Mouse (Mus musculus): ENCODE data around the gene Kifc3. TPM values are rescaled to one million over a fixed set of nuclear protein-coding genes. Genes with fewer than 3 reads are reported as not detected.

Kifc3 gene
- polyA plus RNA-seq, 1 experiment from 2014 or later, result 20.7 TPM

DNA sequence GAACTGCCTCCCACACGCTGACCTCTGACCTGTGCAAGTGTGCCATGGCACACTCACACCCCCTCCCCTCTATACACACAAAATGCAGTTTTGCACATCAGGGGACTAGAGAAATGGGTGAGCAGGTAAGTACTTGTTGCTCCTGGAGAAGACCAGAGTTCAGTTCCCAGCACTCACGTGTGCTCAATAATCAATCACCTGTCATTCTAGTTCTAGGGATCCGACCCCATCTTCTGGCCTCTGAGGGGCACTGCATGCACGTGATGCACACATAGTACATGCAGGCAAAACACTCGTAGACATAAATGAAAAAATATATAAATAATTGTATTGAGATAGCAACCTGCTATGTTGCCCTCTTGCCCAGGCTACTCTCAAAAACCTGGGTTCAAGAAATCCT is 55.8 kb downstream of the Kifc3 start:
- no peak overlapping the region for H3K9ac ChIP-seq
- H3K27me3 ChIP-seq (ENCODE audit: insufficient read depth, low read length), result no peaks in the 10 kb centered on the region
- TF ChIP-seq CTCF (IDR thresholded peaks at IDR 0.05; ENCODE audit: low read depth), result no peak
- DNase-seq, result no peak
- no peaks in the 10 kb centered on the region for H3K36me3 ChIP-seq (ENCODE audit: insufficient read depth)
- H3K27ac ChIP-seq (ENCODE audit: low read depth), result no peak overlapping the region
- peaks cover 11% of the 10 kb centered on the region for H3K4me1 ChIP-seq (ENCODE audit: insufficient read depth)
- no peak overlapping the region for H3K4me3 ChIP-seq (ENCODE audit: low read depth, low read length)
- ATAC-seq (ENCODE audit: insufficient read depth), result no peak
- H3K9me3 ChIP-seq (ENCODE audit: low read depth, low read length), result no peaks in the 10 kb centered on the region
- H3K4me2 ChIP-seq, result no peak overlapping the region
- WGBS, result 82% methylated on average over 5 of the region's 5 CpGs

DNA sequence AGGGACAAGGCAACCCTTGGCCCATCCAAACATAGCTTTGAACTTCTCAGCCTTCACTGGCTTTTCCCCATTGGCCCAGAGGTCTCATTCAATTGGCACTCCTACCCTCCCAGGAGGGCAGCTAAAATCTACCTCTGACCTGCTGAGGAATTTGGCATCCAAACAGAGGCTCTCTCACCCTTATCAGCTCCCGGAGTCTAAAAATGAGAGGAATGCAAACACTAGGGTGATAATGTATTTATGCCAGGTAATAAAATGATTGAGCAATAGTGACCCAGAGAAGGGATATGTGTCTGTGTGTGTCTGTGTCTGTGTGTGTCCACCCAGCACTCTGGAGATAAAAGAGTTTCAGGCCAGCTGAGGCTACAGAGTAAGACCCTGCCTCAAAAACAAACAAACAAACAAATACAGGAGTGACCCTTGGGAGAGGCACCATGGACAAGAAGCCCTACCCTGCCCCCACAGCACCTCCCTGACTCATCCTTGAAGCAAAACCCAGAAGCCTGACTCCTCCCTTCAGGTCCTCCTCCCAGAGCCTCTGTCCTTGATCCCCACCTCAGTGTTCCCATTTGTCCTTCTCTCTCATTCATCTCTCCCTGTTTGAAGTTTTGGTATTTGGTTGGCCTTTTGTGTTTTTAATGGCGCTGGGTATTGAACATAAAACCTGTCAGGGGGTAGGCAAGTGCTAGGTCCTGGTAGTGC is 56.4 kb downstream of the Kifc3 start:
- DNase-seq (peak; percentile 40), ATAC-seq (ENCODE audit: insufficient read depth) (no peak)
- H3K9me3 ChIP-seq (ENCODE audit: low read depth, low read length), result no peaks in the 10 kb centered on the region
- no peak overlapping the region for H3K4me3 ChIP-seq (ENCODE audit: low read depth, low read length)
- H3K27me3 ChIP-seq (ENCODE audit: insufficient read depth, low read length), result no peaks in the 10 kb centered on the region
- peaks cover 11% of the 10 kb centered on the region for H3K4me1 ChIP-seq (ENCODE audit: insufficient read depth)
- H3K36me3 ChIP-seq (ENCODE audit: insufficient read depth), result no peaks in the 10 kb centered on the region
- no peak for TF ChIP-seq CTCF (IDR thresholded peaks at IDR 0.05; ENCODE audit: low read depth)
- H3K4me2 ChIP-seq, result no peak overlapping the region
- H3K27ac ChIP-seq (ENCODE audit: low read depth), result no peak overlapping the region
- 48% methylated on average over 2 of the region's 2 CpGs for WGBS
- H3K9ac ChIP-seq, result no peak overlapping the region

DNA sequence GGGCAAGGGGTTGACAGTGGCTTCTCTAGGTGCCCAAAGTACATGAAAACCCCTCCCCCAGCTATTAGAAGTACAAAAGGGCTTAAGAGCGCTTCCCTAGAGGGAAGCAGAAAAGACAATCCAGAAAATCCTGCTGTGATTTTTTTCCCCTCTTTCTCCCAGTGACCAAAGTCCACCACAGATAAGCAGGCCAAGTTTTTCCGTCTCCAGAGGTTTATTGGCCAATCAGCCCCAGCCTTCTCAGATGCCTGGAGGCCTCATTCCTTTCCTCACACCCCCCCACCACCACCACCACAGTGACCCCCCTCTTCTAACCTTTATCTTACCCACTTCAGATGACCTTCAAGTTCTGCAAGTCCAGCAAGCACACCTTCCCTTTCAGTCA is 58.0 kb downstream of the Kifc3 start:
- DNase-seq (no peak), ATAC-seq (ENCODE audit: insufficient read depth) (no peak)
- Histone ChIP-seq H3K4me2 (no peak overlapping the region), H3K27me3 (ENCODE audit: insufficient read depth, low read length) (no peaks in the 10 kb centered on the region), H3K4me1 (ENCODE audit: insufficient read depth) (peaks cover 14% of the 10 kb centered on the region), H3K9ac (no peak overlapping the region), H3K36me3 (ENCODE audit: insufficient read depth) (no peaks in the 10 kb centered on the region), H3K9me3 (ENCODE audit: low read depth, low read length) (no peaks in the 10 kb centered on the region), H3K27ac (ENCODE audit: low read depth) (no peak overlapping the region), H3K4me3 (ENCODE audit: low read depth, low read length) (no peak overlapping the region)
- WGBS, result 55% methylated on average over 2 of the region's 2 CpGs
- no peak for TF ChIP-seq CTCF (IDR thresholded peaks at IDR 0.05; ENCODE audit: low read depth)

DNA sequence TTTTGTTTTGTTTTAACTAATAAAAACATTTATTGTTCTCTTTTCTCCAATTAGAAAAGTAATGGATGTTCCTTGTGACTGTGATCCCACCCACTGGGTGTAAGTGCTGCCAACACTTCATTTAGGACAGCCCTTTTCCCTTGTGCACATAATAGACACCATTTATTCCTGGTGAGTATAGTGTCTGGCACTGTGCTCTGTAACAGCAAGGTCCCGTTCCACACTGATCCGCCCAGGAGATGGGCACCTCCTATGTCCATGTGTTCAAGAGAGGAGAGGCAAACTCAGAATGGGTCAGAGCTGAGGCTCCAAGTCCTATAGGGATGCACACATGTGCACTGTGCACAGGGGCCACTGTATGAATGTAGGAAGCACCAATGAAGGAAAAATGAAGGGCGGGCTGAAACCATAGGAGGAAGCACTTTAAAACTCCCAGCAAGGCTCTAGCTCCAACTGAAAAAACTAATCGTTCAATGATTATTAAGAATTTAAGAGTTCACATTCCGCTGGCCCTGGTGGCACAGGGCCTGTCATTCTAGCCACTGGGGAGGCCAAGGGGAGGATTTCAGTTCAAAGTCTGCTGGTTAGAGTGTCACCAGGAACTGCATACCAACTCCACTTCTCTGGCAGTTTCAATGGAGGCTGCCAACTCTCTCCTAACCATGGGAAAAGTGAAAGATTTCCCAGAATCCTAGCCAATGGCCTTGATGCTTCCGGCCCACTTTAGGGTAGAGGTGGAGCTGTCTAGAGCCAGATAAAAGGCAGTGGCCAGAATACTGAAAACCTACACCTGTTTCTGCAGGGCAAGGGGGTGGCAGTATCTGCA is 58.6 kb downstream of the Kifc3 start:
- Histone ChIP-seq H3K4me2 (no peak overlapping the region), H3K27ac (ENCODE audit: low read depth) (peak overlapping the region; percentile 82), H3K27me3 (ENCODE audit: insufficient read depth, low read length) (no peaks in the 10 kb centered on the region), H3K4me3 (ENCODE audit: low read depth, low read length) (no peak overlapping the region), H3K9ac (no peak overlapping the region), H3K36me3 (ENCODE audit: insufficient read depth) (no peaks in the 10 kb centered on the region), H3K9me3 (ENCODE audit: low read depth, low read length) (no peaks in the 10 kb centered on the region), H3K4me1 (ENCODE audit: insufficient read depth) (peaks cover 14% of the 10 kb centered on the region)
- ATAC-seq (ENCODE audit: insufficient read depth) (no peak), DNase-seq (peak; percentile 15)
- 69% methylated on average over 6 of the region's 6 CpGs for WGBS
- TF ChIP-seq CTCF (IDR thresholded peaks at IDR 0.05; ENCODE audit: low read depth), result no peak

DNA sequence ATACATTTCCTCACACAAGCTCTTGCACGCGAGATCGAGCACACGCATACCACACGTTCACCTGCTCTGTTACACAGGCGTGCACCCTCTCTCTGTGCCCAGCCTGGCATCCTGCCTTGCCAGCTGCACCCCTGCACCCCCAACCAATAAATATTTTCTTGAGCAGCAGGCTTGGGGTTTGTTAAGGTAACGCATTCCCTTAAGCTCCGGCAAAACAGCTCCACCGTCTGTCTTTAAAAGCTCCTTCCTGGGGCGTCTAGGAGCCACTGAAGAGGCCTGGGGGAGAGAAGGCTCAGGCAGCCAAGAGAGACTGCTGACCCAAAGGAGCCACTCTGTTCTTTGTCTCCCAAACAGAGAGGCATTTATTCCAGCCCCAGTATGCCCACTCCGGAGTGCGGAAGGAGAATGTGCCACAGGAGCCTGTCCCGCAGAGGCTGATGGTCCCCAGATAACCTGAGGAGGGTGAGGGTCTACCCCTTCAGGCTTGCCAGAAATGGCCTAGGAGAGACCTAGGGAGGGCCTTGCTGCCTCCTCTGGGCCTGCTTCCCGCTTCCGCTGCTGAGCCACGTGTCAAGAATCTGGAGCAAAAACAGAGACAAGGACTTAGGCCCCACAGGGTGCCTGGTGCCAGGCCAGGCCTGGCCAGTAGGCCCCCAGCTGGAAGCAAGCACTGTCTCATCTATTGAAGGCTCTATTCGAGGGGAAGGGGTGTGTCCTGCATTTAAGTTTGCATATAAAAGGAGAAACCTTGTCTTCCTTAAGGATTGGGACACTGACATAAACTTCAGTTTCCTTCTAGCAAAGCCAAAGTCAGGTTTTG is 59.4 kb downstream of the Kifc3 start:
- Histone ChIP-seq H3K4me1 (ENCODE audit: insufficient read depth) (peaks cover 16% of the 10 kb centered on the region), H3K27me3 (ENCODE audit: insufficient read depth, low read length) (no peaks in the 10 kb centered on the region), H3K27ac (ENCODE audit: low read depth) (peak overlapping the region; percentile 82), H3K9me3 (ENCODE audit: low read depth, low read length) (no peaks in the 10 kb centered on the region), H3K4me2 (peak overlapping the region; percentile 92), H3K9ac (peak overlapping the region; percentile 6; the same call in 1 of the 2 replicates), H3K36me3 (ENCODE audit: insufficient read depth) (no peaks in the 10 kb centered on the region), H3K4me3 (ENCODE audit: low read depth, low read length) (peak overlapping the region; percentile 68; the same call in 1 of the 2 replicates)
- 17% methylated on average over 17 of the region's 17 CpGs for WGBS
- DNase-seq (peak; percentile 52), ATAC-seq (ENCODE audit: insufficient read depth) (peak; percentile 25; the same call in 1 of the 2 replicates)
- TF ChIP-seq CTCF (IDR thresholded peaks at IDR 0.05; ENCODE audit: low read depth), result no peak

DNA sequence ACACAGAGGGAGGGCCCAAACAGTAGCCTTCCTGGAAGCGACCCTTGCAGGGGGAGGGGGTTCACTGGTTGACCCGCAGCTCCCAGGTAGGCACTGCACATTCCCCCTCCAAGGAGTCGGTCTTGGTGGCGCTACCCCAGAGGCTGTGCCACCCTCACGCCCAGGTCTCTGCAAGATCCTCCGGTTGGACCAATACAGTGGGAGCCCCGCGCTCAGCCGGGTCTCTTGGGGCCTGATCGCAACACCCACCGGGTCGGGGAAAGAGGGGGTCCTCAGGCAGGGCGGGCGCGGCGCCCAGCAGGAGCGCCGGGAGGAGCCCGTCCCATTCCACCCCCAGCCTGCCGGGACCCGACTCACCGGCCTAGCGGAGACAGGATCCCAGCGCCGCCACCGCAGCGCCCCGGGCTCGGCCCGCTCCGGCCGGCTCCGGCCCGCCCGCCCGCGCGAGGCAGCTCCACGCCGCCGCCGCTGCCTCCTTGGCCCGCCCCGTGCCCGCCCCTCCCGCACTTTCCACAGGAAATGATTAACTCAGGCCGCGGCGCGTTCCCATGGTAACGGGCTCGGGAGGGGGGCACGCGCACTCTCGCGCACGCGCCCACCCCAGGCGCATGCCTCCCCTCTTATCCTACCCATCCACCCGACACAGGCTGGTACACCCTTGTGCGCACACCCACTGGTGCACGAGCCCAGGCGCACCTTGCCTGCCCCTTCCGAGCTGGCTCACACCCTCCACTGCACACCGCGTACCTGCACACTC is 60.4 kb downstream of the Kifc3 start:
- H3K9ac ChIP-seq, result peak overlapping the region; percentile 78
- WGBS, result under 1% methylated on average over 56 of the region's 66 CpGs
- no peaks in the 10 kb centered on the region for H3K9me3 ChIP-seq (ENCODE audit: low read depth, low read length)
- no peaks in the 10 kb centered on the region for H3K36me3 ChIP-seq (ENCODE audit: insufficient read depth)
- no peak for TF ChIP-seq CTCF (IDR thresholded peaks at IDR 0.05; ENCODE audit: low read depth)
- no peaks in the 10 kb centered on the region; the same call in 1 of the 2 replicates for H3K27me3 ChIP-seq (ENCODE audit: insufficient read depth, low read length)
- DNase-seq (peak; percentile 85), ATAC-seq (ENCODE audit: insufficient read depth) (peak; percentile 59)
- peak overlapping the region; percentile 92 for H3K4me2 ChIP-seq
- peak overlapping the region; percentile 68 for H3K4me3 ChIP-seq (ENCODE audit: low read depth, low read length)
- peak overlapping the region; percentile 82 for H3K27ac ChIP-seq (ENCODE audit: low read depth)
- peaks cover 21% of the 10 kb centered on the region for H3K4me1 ChIP-seq (ENCODE audit: insufficient read depth)
